Mouse (Mus musculus) hindbrain, embryonic 15.5 days (tissue): ENCODE measurements around the gene 4930523C07Rik. TPM values are rescaled to one million over a fixed set of nuclear protein-coding genes. Genes with fewer than 3 reads are reported as not detected.

ENCODE experiments used
- ATAC-seq: fragments of 200-750 bp; cut with Nextera tagmentation; 2 replicates; pipeline ENCODE4 v1.8.0; 2017; ENCODE audit warnings: low read depth, moderate number of reproducible peaks, moderate TSS enrichment; ENCODE audit not compliant: low FRiP score
- H3K27ac ChIP-seq: fragments of 300-500 bp; sonication (generic); replicated peaks from 2 replicates; pipeline ENCODE4 v1.5.1; 2015; ENCODE audit warnings: mild to moderate bottlenecking, inconsistent platforms
- H3K27me3 ChIP-seq: fragments of 300-500 bp; sonication (generic); 2 replicates; pipeline ENCODE4 v1.6.1; 2015; ENCODE audit warnings: control low read depth, inconsistent platforms
- H3K36me3 ChIP-seq: fragments of 300-500 bp; sonication (generic); 2 replicates; pipeline ENCODE4 v1.6.1; 2015; ENCODE audit warnings: control low read depth, inconsistent platforms
- H3K4me1 ChIP-seq: fragments of 300-500 bp; sonication (generic); replicated peaks from 2 replicates; pipeline ENCODE4 v1.6.1; 2015; ENCODE audit warnings: control low read depth, inconsistent platforms
- H3K4me2 ChIP-seq: fragments of 300-500 bp; sonication (generic); 2 replicates; pipeline ENCODE4 v1.6.1; 2015; ENCODE audit warnings: moderate library complexity, mild to moderate bottlenecking, inconsistent platforms
- H3K4me3 ChIP-seq: fragments of 300-500 bp; sonication (generic); 2 replicates; pipeline ENCODE4 v1.5.1; 2015; ENCODE audit warnings: mild to moderate bottlenecking, inconsistent platforms
- H3K9ac ChIP-seq: fragments of 300-500 bp; sonication (generic); 2 replicates; pipeline ENCODE4 v1.6.1; 2015; ENCODE audit warnings: inconsistent platforms
- H3K9me3 ChIP-seq: fragments of 300-500 bp; sonication (generic); 2 replicates; pipeline ENCODE4 v1.6.1; 2016; ENCODE audit warnings: control low read depth, inconsistent platforms
- WGBS: fragments of 180-500 bp; shearing (Covaris S2); methylation state at CpG from one replicate; pipeline ENCODE4 v1.1.7; 2015; 5-methylcytosine and 5-hydroxymethylcytosine counted together
- polyA plus RNA-seq: library from polyadenylated mRNA; unstranded; fragments of >200 nt; fragmentation: Nextera tagmentation; extraction: Ambion mirVana; gene quantifications from 2 replicates; pipeline ENCODE4 v1.2.1, GENCODE M21; 2015

Gene 4930523C07Rik
- polyA plus RNA-seq, result 2.6 and 3.1 TPM in 2 replicates

- Histone ChIP-seq H3K27me3 (no peaks in the 10 kb centered on the region), H3K36me3 (no peaks in the 10 kb centered on the region), H3K9ac (no peak within 1 kb of the TSS), H3K4me2 (peak within 1 kb of the TSS; percentile 59), H3K9me3 (no peaks in the 10 kb centered on the region), H3K4me1 (peaks cover 10% of the 10 kb centered on the region), H3K27ac (no peak within 1 kb of the TSS), H3K4me3 (peak within 1 kb of the TSS; percentile 38)
- 5% methylated on average over 32 of the region's 33 CpGs for WGBS
- ATAC-seq, result peak; percentile 63
These were observed at the start of gene 4930523C07Rik for GRCm38 (mm10) chr1:160044237-160045021. Gene 4930523C07Rik, plus strand, starts transcription at chr1:160044382.

DNA sequence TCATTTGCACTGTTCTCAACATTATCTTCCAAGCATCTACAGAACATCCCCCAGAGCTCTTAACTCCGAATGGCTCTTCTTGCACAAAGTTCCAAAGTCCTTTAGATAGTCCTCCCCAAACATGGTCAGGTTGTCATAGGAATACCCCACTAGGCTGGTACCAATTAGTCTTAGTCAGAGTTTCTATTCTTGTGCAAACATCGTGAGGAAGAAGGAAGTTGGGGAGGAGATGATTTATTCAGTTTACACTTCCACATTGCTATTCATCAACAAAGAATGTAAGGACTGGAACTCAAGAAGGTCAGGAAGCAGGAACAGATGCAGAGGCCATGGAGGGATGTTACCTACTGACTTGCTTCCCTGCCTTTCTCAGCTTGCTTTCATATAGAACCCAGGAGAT, 46.9 kb upstream of the 4930523C07Rik start:
- Histone ChIP-seq H3K36me3 (no peaks in the 10 kb centered on the region), H3K4me2 (no peak overlapping the region), H3K27me3 (no peaks in the 10 kb centered on the region), H3K4me3 (no peak overlapping the region), H3K4me1 (no peaks in the 10 kb centered on the region), H3K27ac (no peak overlapping the region), H3K9me3 (no peaks in the 10 kb centered on the region), H3K9ac (no peak overlapping the region)
- no peak for ATAC-seq
- 63% methylated on average over 2 of the region's 2 CpGs for WGBS

GRCm38 (mm10) chr1:159998349-159998748, 45.8 kb upstream of the 4930523C07Rik start:
- no peak overlapping the region for H3K4me2 ChIP-seq
- no peak overlapping the region for H3K4me3 ChIP-seq
- H3K9ac ChIP-seq, result no peak overlapping the region
- H3K4me1 ChIP-seq, result no peaks in the 10 kb centered on the region
- no peaks in the 10 kb centered on the region for H3K9me3 ChIP-seq
- H3K27ac ChIP-seq, result no peak overlapping the region
- WGBS, result 88% methylated on average over 1 of the region's 1 CpGs
- ATAC-seq, result no peak
- no peaks in the 10 kb centered on the region for H3K36me3 ChIP-seq
- no peaks in the 10 kb centered on the region for H3K27me3 ChIP-seq

- WGBS, result 81% methylated on average over 3 of the region's 3 CpGs
- Histone ChIP-seq H3K4me3 (no peak overlapping the region), H3K4me2 (no peak overlapping the region), H3K27ac (no peak overlapping the region), H3K9ac (no peak overlapping the region), H3K27me3 (no peaks in the 10 kb centered on the region), H3K36me3 (no peaks in the 10 kb centered on the region), H3K9me3 (no peaks in the 10 kb centered on the region), H3K4me1 (no peaks in the 10 kb centered on the region)
- ATAC-seq, result no peak
These were observed 45.0 kb upstream of the 4930523C07Rik start for GRCm38 (mm10) chr1:159999232-159999631.

GRCm38 (mm10) chr1:160005319-160005718, 38.9 kb upstream of the 4930523C07Rik start:
- no peak overlapping the region for H3K4me3 ChIP-seq
- H3K36me3 ChIP-seq, result no peaks in the 10 kb centered on the region
- no peaks in the 10 kb centered on the region for H3K4me1 ChIP-seq
- H3K27ac ChIP-seq, result no peak overlapping the region
- WGBS, result 86% methylated on average over 4 of the region's 4 CpGs
- H3K9me3 ChIP-seq, result no peaks in the 10 kb centered on the region
- no peak overlapping the region for H3K4me2 ChIP-seq
- H3K9ac ChIP-seq, result no peak overlapping the region
- no peak for ATAC-seq
- no peaks in the 10 kb centered on the region for H3K27me3 ChIP-seq

DNA sequence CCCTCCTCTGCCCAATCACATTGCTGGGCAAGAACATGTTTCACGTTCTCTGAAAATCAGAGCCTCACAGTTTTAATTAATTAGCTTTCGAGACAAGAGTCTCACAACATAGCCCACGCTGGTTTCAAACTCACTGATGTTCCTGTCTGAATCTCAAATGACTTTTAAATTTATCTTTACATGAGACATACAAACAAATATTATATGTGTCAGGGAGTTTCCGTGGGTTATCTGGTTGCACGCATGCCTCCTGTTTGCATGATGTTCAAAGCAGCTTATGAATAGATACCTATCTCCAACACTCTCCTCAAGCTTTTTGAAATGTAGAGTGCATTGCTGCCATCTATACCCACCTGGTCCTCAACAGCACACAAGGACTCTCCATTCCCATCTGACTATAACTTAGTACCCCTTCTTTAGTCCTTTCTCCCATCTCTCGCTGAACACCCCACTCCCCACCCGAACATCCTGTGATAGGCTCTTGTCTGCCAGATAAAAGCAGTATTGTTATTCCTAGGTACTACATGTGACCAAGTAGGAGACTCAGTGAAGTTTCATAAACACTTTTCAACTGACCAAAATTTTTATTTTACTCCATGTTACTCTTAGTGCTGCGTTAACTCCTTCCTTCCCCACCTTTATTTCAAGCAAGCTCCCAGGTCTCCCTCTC, 37.1 kb upstream of the 4930523C07Rik start:
- Histone ChIP-seq H3K9ac (no peak overlapping the region), H3K4me1 (no peaks in the 10 kb centered on the region), H3K4me2 (no peak overlapping the region), H3K27ac (no peak overlapping the region), H3K9me3 (no peaks in the 10 kb centered on the region), H3K27me3 (no peaks in the 10 kb centered on the region), H3K4me3 (no peak overlapping the region), H3K36me3 (no peaks in the 10 kb centered on the region)
- WGBS, result 91% methylated on average over 8 of the region's 8 CpGs
- no peak for ATAC-seq

GRCm38 (mm10) chr1:160013042-160013441, 31.1 kb upstream of the 4930523C07Rik start:
- ATAC-seq, result no peak
- Histone ChIP-seq H3K36me3 (no peaks in the 10 kb centered on the region), H3K4me3 (no peak overlapping the region), H3K4me2 (no peak overlapping the region), H3K4me1 (no peaks in the 10 kb centered on the region), H3K27ac (no peak overlapping the region), H3K27me3 (no peaks in the 10 kb centered on the region), H3K9me3 (no peaks in the 10 kb centered on the region), H3K9ac (no peak overlapping the region)
- WGBS, result 89% methylated on average over 3 of the region's 3 CpGs

DNA sequence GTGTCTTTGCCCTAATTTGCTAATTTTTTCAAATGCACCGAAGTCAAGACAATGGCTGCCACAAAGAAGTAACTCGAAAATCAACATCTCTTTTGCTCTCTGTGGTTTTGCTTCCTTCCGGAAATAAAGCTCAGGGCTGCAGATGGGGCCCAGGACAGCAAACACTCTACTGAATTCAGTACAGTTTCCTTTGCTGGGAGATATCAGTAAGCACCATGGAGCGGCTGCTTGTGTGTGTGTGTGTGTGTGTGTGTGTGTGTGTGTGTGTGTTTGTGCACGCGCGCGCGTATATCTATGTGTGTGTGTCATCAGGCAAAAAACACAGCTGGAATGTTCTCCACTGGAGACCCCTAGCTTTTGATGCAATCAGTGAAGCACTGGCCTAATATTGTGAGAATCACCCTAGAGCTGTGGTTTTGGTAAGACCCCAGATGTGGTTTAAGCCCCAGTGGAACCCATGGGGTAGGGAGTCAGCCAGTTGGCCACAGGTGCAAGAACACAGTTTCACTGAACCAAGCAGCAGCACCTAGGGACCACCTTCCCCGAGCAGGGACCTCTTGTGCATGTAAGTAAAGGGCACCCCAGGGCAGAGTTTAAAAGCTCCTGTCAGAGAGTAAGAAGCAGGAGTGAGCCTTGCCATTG, 19.7 kb upstream of the 4930523C07Rik start:
- no peak overlapping the region for H3K4me2 ChIP-seq
- 88% methylated on average over 10 of the region's 10 CpGs for WGBS
- no peaks in the 10 kb centered on the region for H3K27me3 ChIP-seq
- no peak overlapping the region for H3K27ac ChIP-seq
- H3K36me3 ChIP-seq, result no peaks in the 10 kb centered on the region
- no peak overlapping the region for H3K9ac ChIP-seq
- no peak overlapping the region for H3K4me3 ChIP-seq
- no peaks in the 10 kb centered on the region for H3K4me1 ChIP-seq
- no peak for ATAC-seq
- H3K9me3 ChIP-seq, result no peaks in the 10 kb centered on the region

DNA sequence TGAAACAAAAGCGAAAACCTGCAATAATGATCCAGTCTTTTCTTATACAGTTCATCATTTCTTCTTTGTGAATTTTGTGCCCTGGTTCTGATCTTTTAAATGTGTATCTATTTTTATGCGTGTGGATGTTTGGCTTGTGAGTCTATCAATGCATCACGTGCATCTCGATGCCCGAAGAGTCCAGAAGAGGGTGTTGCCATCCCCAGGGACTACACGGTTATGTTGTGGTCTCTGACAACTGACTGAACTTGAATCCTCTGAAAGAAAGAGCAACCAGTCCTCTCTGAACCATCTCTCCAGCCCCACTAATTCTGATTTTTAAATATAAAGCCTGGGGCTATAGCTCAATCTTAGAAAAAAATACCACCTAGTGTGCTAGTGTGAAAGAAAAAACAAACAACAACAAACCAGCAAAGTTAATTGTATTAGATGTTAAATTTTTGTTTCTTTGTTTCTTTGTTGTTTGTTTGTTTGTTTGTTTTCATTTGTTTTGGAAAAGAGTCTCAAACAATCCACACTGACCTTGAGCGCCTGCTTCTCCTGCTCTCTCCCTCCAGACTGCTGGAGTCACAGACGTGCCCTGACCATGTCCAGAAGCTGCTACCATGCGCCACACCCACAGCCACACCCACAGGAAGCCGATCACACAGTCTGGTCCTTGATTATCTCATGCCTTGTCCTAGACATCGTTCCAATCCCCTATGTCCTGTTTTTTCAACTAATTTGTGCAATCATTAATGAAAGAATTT, 18.9 kb upstream of the 4930523C07Rik start:
- Histone ChIP-seq H3K36me3 (no peaks in the 10 kb centered on the region), H3K9me3 (no peaks in the 10 kb centered on the region), H3K27me3 (no peaks in the 10 kb centered on the region), H3K4me3 (no peak overlapping the region), H3K4me2 (no peak overlapping the region), H3K27ac (no peak overlapping the region), H3K9ac (no peak overlapping the region), H3K4me1 (no peaks in the 10 kb centered on the region)
- WGBS, result 72% methylated on average over 11 of the region's 11 CpGs
- no peak for ATAC-seq

DNA sequence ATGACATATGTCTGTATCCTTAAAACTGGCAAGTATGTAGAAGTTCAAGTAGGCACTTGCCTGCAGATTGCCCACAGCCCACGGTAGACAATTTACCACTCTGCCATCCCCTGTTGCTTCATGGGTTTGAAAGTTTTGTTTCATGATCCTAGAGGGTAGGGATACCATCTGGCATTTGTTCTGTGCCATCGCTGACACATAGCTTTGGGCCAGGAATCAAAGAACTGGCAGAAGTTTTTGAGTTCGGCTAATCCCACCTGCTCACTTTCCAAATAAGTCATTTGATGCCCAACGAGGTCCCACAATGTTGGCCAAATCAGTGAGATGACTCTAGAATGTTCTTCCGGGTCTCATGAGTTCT, 18.3 kb upstream of the 4930523C07Rik start:
- no peak for ATAC-seq

DNA sequence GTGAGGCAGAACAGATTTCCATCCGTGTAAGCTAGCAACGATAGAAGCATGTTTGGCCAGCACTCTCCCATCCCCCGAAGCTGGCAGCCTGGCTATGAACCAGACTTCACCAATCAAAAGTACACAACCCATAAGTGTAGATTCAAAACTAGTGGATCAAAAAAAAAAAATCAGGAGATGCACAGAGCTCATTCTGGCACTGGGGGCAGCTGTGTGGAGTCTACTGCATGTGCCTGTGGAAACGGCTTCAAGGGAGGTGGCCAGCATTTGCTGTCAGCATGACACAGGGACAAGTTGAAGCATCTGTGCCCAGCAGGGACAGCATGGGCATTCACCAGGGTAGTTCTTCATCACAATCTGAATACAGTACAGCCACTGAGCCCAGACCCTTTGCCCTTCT, 16.2 kb upstream of the 4930523C07Rik start:
- Histone ChIP-seq H3K9me3 (no peaks in the 10 kb centered on the region), H3K27me3 (no peaks in the 10 kb centered on the region), H3K4me2 (no peak overlapping the region), H3K9ac (no peak overlapping the region), H3K4me1 (no peaks in the 10 kb centered on the region), H3K36me3 (no peaks in the 10 kb centered on the region), H3K27ac (no peak overlapping the region), H3K4me3 (no peak overlapping the region)
- 66% methylated on average over 4 of the region's 4 CpGs for WGBS
- no peak for ATAC-seq

More for the DNA sequence above, 18.3 kb upstream of the 4930523C07Rik start:
- no peak overlapping the region for H3K9ac ChIP-seq
- no peaks in the 10 kb centered on the region for H3K27me3 ChIP-seq
- no peak overlapping the region for H3K4me3 ChIP-seq
- H3K36me3 ChIP-seq, result no peaks in the 10 kb centered on the region
- H3K27ac ChIP-seq, result no peak overlapping the region
- no peaks in the 10 kb centered on the region for H3K4me1 ChIP-seq
- WGBS, result 85% methylated on average over 5 of the region's 5 CpGs
- no peaks in the 10 kb centered on the region for H3K9me3 ChIP-seq
- no peak overlapping the region for H3K4me2 ChIP-seq
